Mouse (Mus musculus) layer of hippocampus, postnatal 10 days (tissue): ENCODE results near the gene Nme8. TPM values are rescaled to one million over a fixed set of nuclear protein-coding genes. Genes with fewer than 3 reads are reported as not detected.

Experiments used
- DNase-seq, 2 experiments: peaks; one replicate each; pipeline ENCODE4 v3.0.0; 2021; ENCODE audit warnings: low spot score in 2 of 2
- long read RNA-seq: library from polyadenylated mRNA; stranded (forward); transcript quantifications from one replicate; pipeline ENCODE4 v2.0.0, GENCODE M21; 2023
- total RNA-seq, 2 experiments: library from RNA; stranded (reverse); gene quantifications; 2 replicates each; pipeline ENCODE4 v1.2.3; 2021

Gene Nme8
- not detected for total RNA-seq
- long read RNA-seq: 0 reads

GRCm38 (mm10) chr13:19697790-19698189 lies at the start of gene Nme8:
TSS of gene Nme8 (minus strand) at chr13:19697794.
- no peak for DNase-seq

GRCm38 (mm10) chr13:19745741-19746140 lies 48.1 kb upstream of the Nme8 start:
- DNase-seq: no peak

- no peak for DNase-seq
Measured at GRCm38 (mm10) chr13:19744536-19744935, 46.9 kb upstream of the Nme8 start.

- no peak for DNase-seq
Measured at GRCm38 (mm10) chr13:19734597-19734996, 37.0 kb upstream of the Nme8 start.

GRCm38 (mm10) chr13:19730826-19731225 lies 33.2 kb upstream of the Nme8 start:
- no peak for DNase-seq

- DNase-seq: no peak
Measured at GRCm38 (mm10) chr13:19718954-19719353, 21.4 kb upstream of the Nme8 start.

DNA sequence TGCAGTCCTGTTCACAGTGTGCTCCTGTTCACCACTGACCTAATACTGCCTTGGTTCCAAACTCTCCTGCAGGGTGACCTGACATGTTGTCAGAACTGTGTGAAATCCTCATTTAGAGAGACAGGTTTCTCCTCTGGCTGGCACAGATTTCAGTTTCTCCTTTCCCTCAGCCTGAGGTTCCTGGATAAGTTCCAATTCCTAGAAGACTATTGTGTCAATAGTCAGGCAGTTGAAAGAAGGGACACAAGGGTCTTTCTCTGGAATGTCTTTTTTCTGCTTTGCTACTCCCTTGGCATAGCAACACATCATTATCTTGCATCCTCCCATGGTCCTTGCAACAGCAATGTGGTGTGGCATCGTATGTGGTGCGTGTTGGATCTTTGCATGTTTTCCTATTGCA lies 19.6 kb upstream of the Nme8 start:
- DNase-seq: no peak

- no peak for DNase-seq
Measured at GRCm38 (mm10) chr13:19703806-19704205, 6.2 kb upstream of the Nme8 start.

DNA sequence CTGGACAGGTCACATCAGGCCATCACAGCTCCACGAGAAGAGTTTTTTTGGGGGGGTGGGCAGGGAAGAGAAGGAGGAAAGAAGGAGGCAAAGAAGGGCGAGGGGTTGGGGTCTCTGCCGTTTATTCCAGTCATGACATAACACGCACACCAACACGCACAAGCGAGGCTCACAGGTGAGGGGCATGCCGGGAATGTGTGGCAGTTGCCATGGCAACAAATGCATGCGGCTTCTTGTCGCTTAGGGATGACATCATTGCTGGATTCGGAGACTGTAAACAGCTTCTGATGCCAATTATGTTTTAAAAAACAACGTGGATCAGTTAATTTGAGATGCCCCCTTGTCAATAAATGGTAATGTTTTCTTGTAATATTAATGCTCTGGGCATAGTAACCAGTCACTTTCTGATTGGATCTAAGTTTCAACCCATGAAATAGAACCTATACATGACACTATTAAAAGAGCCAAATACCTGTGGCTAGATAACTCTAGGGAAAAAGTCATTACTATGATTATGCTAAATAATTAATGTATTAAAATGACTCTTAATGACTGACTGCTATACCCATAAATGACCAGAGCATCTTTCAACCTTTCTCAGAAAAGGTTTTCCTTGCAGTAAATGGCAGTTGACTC lies 4.0 kb upstream of the Nme8 start:
- DNase-seq: peak; percentile 58 to 63

DNA sequence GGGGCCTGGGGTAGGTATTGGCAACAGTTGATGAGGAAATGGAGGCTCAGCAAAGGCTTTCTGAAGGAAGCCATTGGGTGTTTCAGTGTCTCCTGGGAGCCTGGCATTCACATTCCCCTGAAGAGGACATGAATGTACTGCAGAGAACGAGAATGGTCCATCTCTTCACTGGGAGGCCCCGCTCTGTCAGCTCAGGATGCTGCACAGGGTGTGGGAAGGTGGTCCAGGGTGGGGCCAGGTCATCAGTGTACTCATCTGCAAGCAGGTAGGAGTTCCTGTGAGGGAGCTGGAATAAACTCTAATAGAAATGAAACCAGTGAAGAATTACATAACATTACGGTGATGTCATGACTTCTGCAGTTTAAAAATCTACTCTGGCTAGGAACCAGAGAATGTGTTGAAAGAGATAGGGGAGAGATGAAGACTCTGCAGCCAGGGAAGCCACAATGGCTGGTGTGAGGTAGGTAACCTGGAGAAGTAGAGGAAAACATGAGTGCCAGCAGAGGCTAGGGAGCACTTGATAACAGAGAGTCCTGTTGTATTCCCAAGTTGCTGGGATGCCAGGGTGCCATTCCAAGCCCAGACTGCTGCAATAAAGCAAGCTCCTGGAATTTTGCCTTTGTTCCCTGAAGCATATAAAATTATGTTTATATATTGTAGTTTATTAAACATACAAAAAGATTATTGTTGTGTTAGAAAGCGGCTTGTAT lies 3.3 kb upstream of the Nme8 start:
- DNase-seq: no peak

DNA sequence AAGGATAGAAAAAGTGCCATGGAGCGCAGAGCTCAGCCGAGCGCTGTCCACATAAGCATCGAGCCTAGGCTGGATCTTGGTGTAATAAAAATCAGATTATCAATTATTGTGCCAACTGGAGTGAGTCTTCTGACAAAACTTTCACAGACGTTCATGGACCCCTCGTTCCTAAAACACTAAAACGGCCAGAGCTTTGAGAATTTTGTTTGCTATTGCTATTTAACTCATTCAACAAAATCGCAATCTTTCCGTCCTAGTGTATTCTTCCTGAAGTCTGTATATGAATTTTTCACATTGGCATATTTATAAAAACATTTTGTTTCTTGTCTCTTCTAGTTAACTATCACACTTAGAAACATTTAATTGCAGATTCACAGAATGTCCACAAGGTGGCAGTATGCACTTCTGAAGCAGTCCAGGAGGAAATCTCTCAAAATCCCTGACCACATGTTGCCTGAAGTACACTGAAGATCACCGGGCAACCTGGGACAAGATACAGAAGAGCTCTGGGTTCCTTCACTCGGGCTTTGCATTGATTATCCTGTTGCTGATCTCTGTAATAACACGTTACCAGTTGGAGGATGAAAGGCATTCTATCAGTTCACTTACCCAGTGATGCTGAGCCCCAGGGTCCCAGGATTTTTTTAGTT lies 1.1 kb upstream of the Nme8 start:
- DNase-seq: peak in 1 of 2 experiments; percentile 28

GRCm38 (mm10) chr13:19690417-19690816 lies 7.2 kb downstream of the Nme8 start:
- DNase-seq: no peak

DNA sequence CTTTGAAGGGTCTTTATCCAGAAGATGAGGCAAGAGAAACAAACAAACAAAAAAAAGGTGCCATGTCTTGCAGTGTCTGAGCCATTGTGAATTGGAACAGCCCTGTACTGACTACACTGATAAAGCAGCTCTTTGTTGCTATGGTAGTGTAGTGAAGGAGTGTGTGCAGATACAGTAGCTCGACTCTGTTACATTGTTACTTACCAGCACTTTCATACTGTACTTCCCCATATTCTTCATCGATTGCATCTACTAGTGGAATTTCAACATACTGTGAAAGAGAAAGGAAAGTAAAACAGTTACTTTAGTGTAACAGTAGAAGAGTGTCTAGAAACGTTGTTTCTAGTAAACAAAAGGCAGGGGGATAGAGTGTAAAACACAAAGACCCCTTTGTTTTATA lies 7.6 kb downstream of the Nme8 start:
- no peak for DNase-seq

DNA sequence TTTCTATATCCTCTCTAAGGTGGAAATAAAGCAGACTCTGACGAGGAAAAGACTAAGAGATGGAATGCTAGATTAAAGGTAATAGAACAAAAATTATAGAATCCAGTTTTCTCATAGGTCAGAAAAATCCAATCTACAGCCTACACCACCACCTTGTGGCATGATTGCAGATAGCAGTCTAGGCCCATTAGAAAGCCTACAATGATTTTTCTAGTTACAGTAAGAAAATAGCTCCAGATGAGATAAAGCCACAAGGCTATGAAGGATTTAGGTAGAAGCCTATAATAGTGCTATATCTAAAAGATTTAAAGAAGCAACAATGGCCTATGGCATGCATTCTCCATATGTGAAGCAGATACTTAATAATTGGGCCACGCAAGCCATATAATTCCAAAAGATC lies 13.6 kb downstream of the Nme8 start:
- peak; percentile 72 to 79 for DNase-seq

- DNase-seq: peak; percentile 20 to 42
Measured at GRCm38 (mm10) chr13:19682879-19683640, 14.5 kb downstream of the Nme8 start.

DNA sequence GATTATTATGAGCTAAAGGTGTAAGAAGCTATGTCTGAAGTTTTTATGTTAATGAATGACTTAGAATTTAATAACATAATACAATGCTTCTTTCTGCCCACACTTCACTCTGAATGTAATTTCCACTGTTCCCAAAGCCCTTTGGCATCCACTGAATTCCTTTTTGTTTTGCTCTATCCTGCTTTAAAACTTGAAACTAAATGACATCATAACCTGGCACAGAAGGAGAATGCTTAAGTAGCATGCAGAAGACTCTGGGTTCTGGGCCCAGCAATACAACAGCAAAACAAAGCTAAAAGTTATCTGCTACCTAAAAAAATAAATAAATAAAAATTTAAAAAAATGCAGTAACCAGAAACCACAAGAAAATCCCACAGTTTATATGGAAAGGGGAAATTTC lies 23.0 kb downstream of the Nme8 start:
- DNase-seq: no peak

GRCm38 (mm10) chr13:19674025-19674424 lies 23.6 kb downstream of the Nme8 start:
- no peak for DNase-seq

DNA sequence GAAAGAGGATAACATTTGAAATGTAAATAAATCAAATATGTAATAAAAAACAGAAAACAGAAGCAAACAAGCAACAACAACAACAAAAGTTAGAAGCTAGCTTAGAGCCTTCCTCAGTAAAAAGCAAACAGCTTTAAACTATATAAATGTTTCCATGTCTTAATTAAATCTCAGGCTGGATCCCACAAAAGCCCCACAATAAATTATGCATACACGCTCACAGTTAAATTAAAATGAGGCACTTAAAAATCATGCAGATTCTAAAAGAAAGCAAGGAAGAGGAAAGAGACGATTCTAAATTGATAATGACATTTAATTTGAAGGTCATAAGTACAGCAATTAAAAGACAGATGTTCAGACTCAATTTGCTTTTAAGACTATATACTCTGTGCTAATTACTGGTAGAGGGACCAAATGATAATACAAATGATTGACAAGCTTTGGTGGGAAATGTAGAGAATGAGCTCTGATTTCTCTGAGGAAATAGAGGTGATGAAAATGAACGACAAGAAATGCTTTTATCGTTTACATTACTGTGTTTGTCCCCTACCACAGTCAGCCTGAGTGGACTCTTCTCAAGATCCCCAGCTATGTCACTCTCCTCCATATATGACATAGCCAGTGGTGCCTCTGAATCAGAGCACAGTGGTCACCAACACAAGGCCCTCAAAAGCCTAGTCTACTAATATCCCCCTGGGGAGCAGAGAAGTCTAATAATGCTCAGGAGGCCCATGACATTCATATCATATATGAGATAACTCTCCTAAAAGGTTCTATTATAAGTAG lies 29.0 kb downstream of the Nme8 start:
- no peak for DNase-seq

- DNase-seq: no peak
Measured at GRCm38 (mm10) chr13:19652405-19652804, 45.2 kb downstream of the Nme8 start.

GRCm38 (mm10) chr13:19649824-19650223 lies 47.8 kb downstream of the Nme8 start:
- no peak for DNase-seq

DNA sequence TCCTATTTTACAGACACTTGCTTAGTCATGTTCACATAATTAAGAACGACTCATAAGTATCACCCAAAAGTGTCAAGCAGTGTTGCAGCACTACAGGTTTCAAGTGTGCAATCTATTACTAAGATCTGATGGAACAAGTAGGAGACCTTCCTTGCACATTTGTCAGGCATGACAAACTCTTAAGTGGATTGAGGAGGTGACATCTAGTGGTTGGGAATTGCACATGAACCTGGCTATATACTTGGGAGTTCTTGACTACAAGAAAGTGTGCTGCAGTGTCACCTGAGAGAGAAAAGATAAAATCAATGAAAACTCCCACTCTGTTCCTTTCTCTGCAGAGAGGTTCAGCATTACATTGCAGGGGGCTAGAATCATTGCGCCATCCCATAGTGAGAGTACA lies 53.4 kb downstream of the Nme8 start:
- no peak for DNase-seq
